8 mouse cellular contexts compared by ENCODE assay signal in the genomic region with DNA sequence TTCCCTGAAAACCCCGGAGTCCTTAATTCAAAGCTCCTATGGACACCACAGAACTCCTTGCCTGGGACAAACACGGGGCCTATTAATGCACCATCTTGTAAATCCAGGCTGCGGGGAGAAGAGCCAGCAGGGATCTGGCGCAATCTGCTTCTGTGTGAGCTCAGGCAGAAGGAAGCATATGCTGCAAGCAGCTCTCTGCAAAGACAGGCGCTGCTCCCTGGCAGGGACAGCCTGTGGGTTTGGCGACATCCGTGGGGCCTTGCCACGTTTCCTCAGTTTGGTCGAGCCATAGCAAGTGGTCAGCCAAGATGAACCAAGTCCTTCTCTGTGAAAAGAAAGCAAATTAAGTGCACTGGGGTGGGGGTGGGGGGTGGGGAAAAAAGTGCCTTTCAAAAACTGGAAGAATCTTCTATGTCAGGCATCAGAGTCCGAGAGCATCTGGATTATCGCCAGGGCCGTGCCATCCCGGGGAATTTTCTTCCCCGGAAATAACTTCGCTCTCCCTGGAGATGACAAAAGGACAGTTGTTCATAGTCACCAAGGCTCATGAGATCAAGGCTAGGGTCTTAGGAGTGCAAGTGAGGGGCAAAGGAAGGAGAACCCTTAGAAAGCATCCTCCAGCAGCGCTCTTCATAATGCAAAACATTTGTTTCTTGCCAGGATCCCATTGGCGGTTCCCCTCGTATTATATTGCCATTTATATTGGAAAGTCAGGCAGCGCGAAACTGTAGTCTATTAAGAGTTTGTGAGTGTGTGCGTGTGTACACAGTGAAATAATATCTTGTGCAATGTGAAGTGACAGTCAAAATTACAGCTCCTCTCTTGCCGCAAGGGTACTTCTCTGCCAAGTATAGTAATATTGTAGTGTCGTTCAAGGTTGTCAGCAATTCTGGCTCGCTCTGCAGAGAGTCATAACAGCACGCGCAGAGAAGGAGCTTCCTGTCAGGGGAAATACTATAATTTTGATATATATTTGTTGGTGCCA.
DNase-seq lines count a peak whose midpoint lies in the region; ATAC-seq lines count a peak whose summit lies in the region.

No protein-coding gene starts in this region.

- no peak overlapping the region; the same call in 1 of the 2 replicates for H3K27ac ChIP-seq in brown adipose tissue, adult 24 weeks (replicated peaks; ENCODE audit: low read depth, low read length)
- H3K27ac ChIP-seq in forebrain, embryonic 12.5 days, result peak overlapping the region; percentile 50; the same call in 1 of the 2 replicates
- H3K27ac ChIP-seq in midbrain, embryonic 11.5 days (ENCODE audit: low read depth, low read length), result peak overlapping the region; percentile 12; the same call in 1 of the 2 replicates

- H3K4me2 ChIP-seq in forebrain, embryonic 12.5 days, result peak overlapping the region; percentile 36
- H3K4me2 ChIP-seq in midbrain, embryonic 11.5 days, result 0 out of 2 replicates have a peak overlapping the region, but pooled peaks have one; percentile 11

- no peaks in the 10 kb centered on the region for H3K36me3 ChIP-seq in forebrain, embryonic 12.5 days (replicated peaks)
- H3K36me3 ChIP-seq in midbrain, embryonic 11.5 days (ENCODE audit: control insufficient read depth, insufficient read depth, low read length), result no peaks in the 10 kb centered on the region

- peaks cover 10% of the 10 kb centered on the region; the same call in 1 of the 2 replicates for H3K27me3 ChIP-seq in forebrain, embryonic 12.5 days
- H3K27me3 ChIP-seq in midbrain, embryonic 11.5 days (ENCODE audit: control insufficient read depth, insufficient read depth, low read length), result no peaks in the 10 kb centered on the region

- ATAC-seq in forebrain, embryonic 12.5 days (ENCODE audit: low FRiP score), result peak; percentile 68; the same call in 1 of the 2 replicates
- ATAC-seq in midbrain, embryonic 11.5 days (ENCODE audit: low FRiP score), result peak; percentile 72
- no peak for ATAC-seq in megakaryocyte-erythroid progenitor cell, adult 5-6 weeks (replicated peaks; ENCODE audit: low FRiP score, low TSS enrichment, poor library complexity, severe bottlenecking)

- H3K9me3 ChIP-seq in forebrain, embryonic 12.5 days, result peaks cover 4% of the 10 kb centered on the region; the same call in 1 of the 2 replicates
- no peaks in the 10 kb centered on the region; the same call in 1 of the 2 replicates for H3K9me3 ChIP-seq in midbrain, embryonic 11.5 days (ENCODE audit: control insufficient read depth, low read length)

- H3K4me1 ChIP-seq in brown adipose tissue, adult 24 weeks (ENCODE audit: control insufficient read depth, insufficient read depth, insufficient read length, low read length), result no peaks in the 10 kb centered on the region
- peaks cover 28% of the 10 kb centered on the region for H3K4me1 ChIP-seq in forebrain, embryonic 12.5 days
- peaks cover 8% of the 10 kb centered on the region for H3K4me1 ChIP-seq in midbrain, embryonic 11.5 days (ENCODE audit: control insufficient read depth, insufficient read depth, low read length)

- no peak overlapping the region for H3K9ac ChIP-seq in forebrain, embryonic 12.5 days
- no peak overlapping the region; the same call in 1 of the 2 replicates for H3K9ac ChIP-seq in midbrain, embryonic 11.5 days (ENCODE audit: low read length)

- peak overlapping the region; percentile 19 for H3K4me3 ChIP-seq in brown adipose tissue, adult 24 weeks (ENCODE audit: insufficient read depth, low read depth, low read length)
- H3K4me3 ChIP-seq in forebrain, embryonic 12.5 days (replicated peaks), result no peak overlapping the region; the same call in 1 of the 2 replicates
- no peak overlapping the region for H3K4me3 ChIP-seq in midbrain, embryonic 11.5 days (ENCODE audit: low read depth, low read length)

- DNase-seq in NIH3T3 (ENCODE audit: low read depth), result peak; percentile 48
- peak; percentile 10 for DNase-seq in heart, postnatal 4 days
- peak; percentile 10 to 72 for DNase-seq in left cerebral cortex, adult 9 months (ENCODE audit: low spot score in 2 of 2)
- DNase-seq in midbrain, embryonic 11.5 days (ENCODE audit: low spot score, missing footprints), result peak; percentile 88
- DNase-seq in ovary, adult 18-20 months (ENCODE audit: low spot score), result no peak

- 46% methylated on average over 26 of the region's 26 CpGs for WGBS in forebrain, embryonic 12.5 days
- 45% methylated on average over 26 of the region's 26 CpGs for WGBS in midbrain, embryonic 11.5 days
